Mouse (Mus musculus): ENCODE measurements at regions not wholly inside any gene's neighbourhood (a gene's known extent, or its start where the extent isn't known, plus 50 kb on each side); places are given as distances from the start of the nearest gene placed in this dataset.

GRCm38 (mm10) chr9:41792830-41793213 lies 331.3 kb downstream of the Sorl1 start:
- TF ChIP-seq CTCF (IDR thresholded peaks at IDR 0.05; ENCODE audit: low read depth, low read length) (no peak), POLR2A (IDR thresholded peaks at IDR 0.05; ENCODE audit: borderline replicate concordance, low read depth, low read length) (no peak)
